Mouse (Mus musculus) cerebellum, adult 2 months (tissue): ENCODE results near the gene B4galt3. TPM values are rescaled to one million over a fixed set of nuclear protein-coding genes. Genes with fewer than 3 reads are reported as not detected.

Experiments used
- DNase-seq, 2 experiments: peaks; one replicate each; pipeline ENCODE4 v3.0.0; 2021
- H3K27ac ChIP-seq: fragments of 200-500 bp; 2 replicates; pipeline ENCODE4 v1.5.1; 2012; ENCODE audit warnings: low read length, control low read depth, inconsistent platforms; ENCODE audit not compliant: insufficient read depth
- H3K27me3 ChIP-seq: fragments of 200-500 bp; 2 replicates; pipeline ENCODE4 v1.6.1; 2012; ENCODE audit warnings: inconsistent platforms, mild to moderate bottlenecking, low read length, moderate library complexity; ENCODE audit not compliant: control insufficient read depth, insufficient read depth
- H3K4me1 ChIP-seq: fragments of 200-500 bp; 2 replicates; pipeline ENCODE4 v1.6.1; 2011; ENCODE audit warnings: low read length; ENCODE audit not compliant: control insufficient read depth, insufficient read depth
- H3K4me3 ChIP-seq: fragments of 200-500 bp; replicated peaks from 2 replicates; pipeline ENCODE3; 2011; ENCODE audit warnings: mild to moderate bottlenecking, low read depth, low read length, control low read depth; ENCODE audit not compliant: insufficient read depth
- CTCF ChIP-seq: fragments of 200-500 bp; IDR thresholded peaks from 2 replicates; pipeline ENCODE4 v1.5.1; 2011; ENCODE audit warnings: low read depth, mild to moderate bottlenecking, control low read depth, low read length, moderate library complexity, borderline replicate concordance; ENCODE audit not compliant: insufficient read depth
- POLR2A ChIP-seq: fragments of 200-500 bp; IDR thresholded peaks from 2 replicates; pipeline ENCODE4 v1.6.1; 2011; ENCODE audit warnings: low read length, control low read depth, borderline replicate concordance; ENCODE audit not compliant: insufficient read depth
- WGBS: fragments of 180-500 bp; shearing (Covaris S2); methylation state at CpG from one replicate; pipeline ENCODE4 v1.1.7; 2018; 5-methylcytosine and 5-hydroxymethylcytosine counted together
- polyA plus RNA-seq: library from polyadenylated mRNA; depleted of rRNA; stranded (reverse); fragments of >200 nt; gene quantifications from 2 replicates; pipeline ENCODE4 v1.2.3, GENCODE M21; 2012

B4galt3 gene
- polyA plus RNA-seq, 1 experiment, result 69.6 TPM

DNA sequence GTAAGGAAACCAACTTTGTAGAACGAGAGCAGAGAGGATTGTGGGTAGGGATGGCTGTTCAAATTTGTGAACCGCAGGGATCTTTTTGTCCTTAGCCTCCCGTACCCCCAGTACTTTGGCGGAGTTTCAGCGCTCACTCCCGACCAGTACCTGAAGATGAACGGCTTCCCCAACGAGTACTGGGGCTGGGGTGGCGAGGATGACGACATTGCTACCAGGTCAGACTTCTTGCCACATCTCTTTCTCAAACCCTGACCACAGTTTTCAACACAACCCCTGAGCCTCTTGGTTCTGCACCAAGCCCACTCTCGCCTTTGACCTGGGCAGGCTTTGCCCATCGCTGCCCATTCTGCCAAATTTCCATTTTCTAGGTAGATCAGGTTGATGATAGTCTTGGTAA lies 4.0 kb downstream of the B4galt3 start:
- Histone ChIP-seq H3K27ac (no peak overlapping the region), H3K27me3 (no peaks in the 10 kb centered on the region), H3K4me1 (no peaks in the 10 kb centered on the region), H3K4me3 (no peak overlapping the region)
- no peak for TF ChIP-seq CTCF
- no peak for TF ChIP-seq POLR2A
- no peak for DNase-seq
- 87% methylated on average over 12 of the region's 12 CpGs for WGBS

DNA sequence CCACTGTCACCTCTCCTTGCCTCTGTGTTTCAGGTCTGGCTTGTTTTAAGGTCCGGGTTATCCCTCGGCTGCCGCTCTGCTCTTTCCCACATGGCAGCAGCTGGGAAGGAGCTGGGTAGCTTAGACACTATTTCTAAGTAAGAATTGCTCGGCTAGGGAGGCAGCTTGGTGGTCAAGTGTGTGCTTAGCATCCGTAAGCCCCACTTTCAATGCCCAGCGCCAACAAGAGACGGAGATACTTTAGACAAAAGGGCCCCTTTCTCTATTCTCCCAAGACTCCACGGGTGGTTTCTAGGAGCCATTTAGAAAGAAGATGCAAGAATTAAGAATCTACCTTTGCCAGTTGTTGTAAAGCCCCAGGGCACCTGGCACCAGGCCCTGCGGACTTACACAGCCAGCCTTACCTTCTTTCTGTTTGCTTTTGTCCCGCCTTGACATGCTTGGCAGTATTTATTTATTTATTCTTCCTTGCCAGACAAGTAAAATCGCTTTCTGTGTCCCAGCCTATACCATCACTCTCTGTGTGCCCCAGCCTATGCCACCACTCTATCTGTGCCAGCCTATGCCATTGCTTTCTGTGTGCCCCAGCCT lies 5.1 kb downstream of the B4galt3 start:
- peaks cover 6% of the 10 kb centered on the region; the same call in 1 of the 2 replicates for H3K4me1 ChIP-seq
- no peak overlapping the region for H3K4me3 ChIP-seq
- H3K27me3 ChIP-seq, result no peaks in the 10 kb centered on the region
- H3K27ac ChIP-seq, result no peak overlapping the region
- 73% methylated on average over 11 of the region's 11 CpGs for WGBS
- TF ChIP-seq POLR2A, result no peak
- TF ChIP-seq CTCF, result no peak
- no peak for DNase-seq

DNA sequence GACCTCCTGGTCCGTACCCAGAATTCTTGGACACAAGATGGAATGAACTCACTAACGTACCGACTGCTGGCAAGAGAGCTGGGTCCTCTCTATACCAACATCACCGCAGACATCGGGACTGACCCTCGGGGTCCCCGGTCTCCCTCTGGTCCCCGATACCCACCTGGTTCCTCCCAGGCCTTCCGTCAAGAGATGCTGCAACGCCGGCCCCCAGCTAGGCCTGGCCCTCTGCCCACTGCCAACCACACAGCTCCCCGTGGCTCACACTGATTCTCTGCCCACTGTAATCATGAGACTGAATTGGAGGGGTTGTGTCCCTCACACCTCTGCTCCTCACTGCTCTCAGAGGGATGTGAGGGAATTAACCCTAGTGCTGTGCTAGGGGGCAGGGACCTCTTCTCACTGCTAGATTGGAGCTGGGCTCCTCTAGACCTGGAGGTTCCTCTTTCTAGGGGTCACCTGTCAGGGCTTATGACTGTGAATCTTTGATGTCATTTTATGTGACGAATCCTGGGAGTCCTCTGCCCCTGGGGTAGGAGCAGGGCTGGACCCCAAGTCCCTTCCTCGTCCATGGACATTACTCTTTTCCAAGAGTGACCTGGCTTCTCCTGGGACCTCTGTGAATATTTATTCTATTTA lies 6.1 kb downstream of the B4galt3 start:
- no peak for DNase-seq
- no peak overlapping the region for H3K27ac ChIP-seq
- WGBS, result 70% methylated on average over 14 of the region's 14 CpGs
- no peak for TF ChIP-seq CTCF
- TF ChIP-seq POLR2A, result no peak
- H3K4me3 ChIP-seq, result no peak overlapping the region
- H3K4me1 ChIP-seq, result peaks cover 7% of the 10 kb centered on the region; the same call in 1 of the 2 replicates
- H3K27me3 ChIP-seq, result no peaks in the 10 kb centered on the region

DNA sequence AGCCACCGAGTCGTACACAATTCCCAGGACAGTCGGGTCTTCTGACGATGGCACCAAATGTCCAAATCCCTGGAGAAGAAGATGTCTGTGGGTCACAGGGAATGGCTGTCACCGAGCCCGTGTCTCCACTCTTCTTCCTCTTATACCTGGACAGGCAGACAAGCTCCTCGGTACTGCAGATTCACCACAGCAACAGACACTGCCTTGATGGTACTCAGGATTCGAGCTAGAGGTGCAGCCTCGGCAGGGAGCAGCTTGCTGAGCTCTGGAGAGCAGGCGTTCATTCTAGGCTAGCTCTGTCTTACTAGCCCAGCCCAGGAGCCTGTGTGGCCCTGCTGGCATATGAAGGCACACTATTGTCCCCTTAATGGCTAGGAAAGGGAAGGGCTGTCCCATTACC lies 7.6 kb downstream of the B4galt3 start:
- Histone ChIP-seq H3K27me3 (no peaks in the 10 kb centered on the region), H3K27ac (no peak overlapping the region), H3K4me3 (no peak overlapping the region), H3K4me1 (peaks cover 7% of the 10 kb centered on the region; the same call in 1 of the 2 replicates)
- DNase-seq, result peak in 1 of 2 experiments; percentile 7
- TF ChIP-seq CTCF (no peak), POLR2A (no peak)
- WGBS, result 80% methylated on average over 10 of the region's 10 CpGs

DNA sequence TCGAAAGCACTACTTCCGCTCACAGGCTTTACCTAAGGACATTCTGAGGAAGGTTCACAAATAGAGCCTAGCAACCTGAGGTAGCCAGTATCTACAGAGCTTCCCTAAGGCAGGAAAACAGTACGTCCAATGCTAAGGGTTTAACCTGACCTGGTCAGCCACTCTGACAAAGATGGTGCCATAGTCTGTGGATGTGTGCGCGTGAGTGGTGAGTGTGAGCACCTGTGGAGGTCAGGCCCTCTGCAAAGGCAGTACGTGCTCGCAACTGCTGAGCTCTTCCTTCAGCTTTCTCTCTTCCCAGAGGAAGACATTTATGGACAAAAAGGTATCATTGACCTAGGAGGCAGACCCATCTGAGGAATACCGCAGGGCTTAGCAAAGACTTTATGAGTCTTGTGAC lies 8.3 kb downstream of the B4galt3 start:
- TF ChIP-seq CTCF (no peak), POLR2A (no peak)
- Histone ChIP-seq H3K4me1 (peaks cover 7% of the 10 kb centered on the region; the same call in 1 of the 2 replicates), H3K27me3 (no peaks in the 10 kb centered on the region), H3K27ac (no peak overlapping the region), H3K4me3 (no peak overlapping the region)
- peak in 1 of 2 experiments; percentile 7 for DNase-seq
- 95% methylated on average over 8 of the region's 8 CpGs for WGBS

DNA sequence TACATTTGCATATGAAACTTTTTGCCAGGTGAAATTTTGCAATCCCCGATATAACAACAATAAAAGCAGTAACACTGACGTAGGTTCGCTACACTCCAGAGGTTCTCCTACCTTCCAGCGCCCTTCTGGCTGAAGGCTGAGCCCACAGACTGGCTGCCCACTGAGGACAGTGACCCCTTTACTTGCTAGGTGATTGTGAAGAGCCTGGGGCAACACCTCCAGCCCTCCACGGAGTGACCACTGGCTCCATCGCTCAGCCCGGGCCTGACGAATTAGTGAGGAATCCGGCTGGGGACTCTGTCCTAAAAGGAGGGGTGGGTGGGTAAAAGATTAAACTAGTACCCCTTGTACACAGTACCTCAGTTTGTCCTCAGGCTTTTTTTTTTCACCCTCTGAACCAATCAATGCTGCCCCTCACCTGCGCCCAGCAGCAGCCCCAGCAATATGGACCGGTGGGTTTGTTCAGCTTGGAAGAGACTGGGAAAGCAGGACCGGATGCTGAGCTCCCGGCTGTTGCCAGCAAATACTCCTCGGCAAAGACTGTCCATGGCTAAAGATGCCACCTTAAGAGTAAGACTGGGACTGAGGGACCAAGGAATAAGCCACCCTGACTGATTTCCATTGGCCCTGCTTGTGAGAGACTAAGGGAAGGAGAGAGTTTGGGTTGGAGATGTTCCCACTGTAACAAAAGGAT lies 9.0 kb downstream of the B4galt3 start:
- Histone ChIP-seq H3K27ac (no peak overlapping the region), H3K4me1 (peaks cover 7% of the 10 kb centered on the region; the same call in 1 of the 2 replicates), H3K4me3 (no peak overlapping the region), H3K27me3 (no peaks in the 10 kb centered on the region)
- DNase-seq, result peak in 1 of 2 experiments; percentile 11
- 83% methylated on average over 14 of the region's 14 CpGs for WGBS
- TF ChIP-seq CTCF (no peak), POLR2A (no peak)

DNA sequence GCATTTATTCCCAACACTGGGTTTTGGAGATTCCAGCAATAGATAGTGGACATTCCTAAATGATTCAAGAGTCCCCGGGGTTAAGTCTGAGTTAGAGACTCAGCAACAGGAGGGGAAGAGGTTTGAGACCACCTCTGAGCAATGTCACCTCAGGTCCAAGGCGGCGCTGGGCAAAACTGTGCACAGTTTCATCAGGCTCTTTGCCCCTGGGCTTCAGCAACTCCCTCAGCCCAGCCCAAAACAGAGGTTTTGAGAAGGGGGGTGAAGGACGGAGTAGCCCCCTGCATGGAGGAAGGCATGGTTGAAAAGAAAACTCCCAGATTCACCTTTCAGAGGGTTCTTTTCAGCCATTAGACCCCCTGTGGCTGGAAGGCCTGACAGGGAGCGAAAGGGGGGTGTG lies 9.6 kb downstream of the B4galt3 start:
- no peak for DNase-seq
- 60% methylated on average over 5 of the region's 5 CpGs for WGBS
- no peaks in the 10 kb centered on the region for H3K27me3 ChIP-seq
- TF ChIP-seq CTCF, result no peak
- TF ChIP-seq POLR2A, result no peak
- H3K4me1 ChIP-seq, result peaks cover 7% of the 10 kb centered on the region; the same call in 1 of the 2 replicates
- no peak overlapping the region for H3K4me3 ChIP-seq
- no peak overlapping the region for H3K27ac ChIP-seq

DNA sequence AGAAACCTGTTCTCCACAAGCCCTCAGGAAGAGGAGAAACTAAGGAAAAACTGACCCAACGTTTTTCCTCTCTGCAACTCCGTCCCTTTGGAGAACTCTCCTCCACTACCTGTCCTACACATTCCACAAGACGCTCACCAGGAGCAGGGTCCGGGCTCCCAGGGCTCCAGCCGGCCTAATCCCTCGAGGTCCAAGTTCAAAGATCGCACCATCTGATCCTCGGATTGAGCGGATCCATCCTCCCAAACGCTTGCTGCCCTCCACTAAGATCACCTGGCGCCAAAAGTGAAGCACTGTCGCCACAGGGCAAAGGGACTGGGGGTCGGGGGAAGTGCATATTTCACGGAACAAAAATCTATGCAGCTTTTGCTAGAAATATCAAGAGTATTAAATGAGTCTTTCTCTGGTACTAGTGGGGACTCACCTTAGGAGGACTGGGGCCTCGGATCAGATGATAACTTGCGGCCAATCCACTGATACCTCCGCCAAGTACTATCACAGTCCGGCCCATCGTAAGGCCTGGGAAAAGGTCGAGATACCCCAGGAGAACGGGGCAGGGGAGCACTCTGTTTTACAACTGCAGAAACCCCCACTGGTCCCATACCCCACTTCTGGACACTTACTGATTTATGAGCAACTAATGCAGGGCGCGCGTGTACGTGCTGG lies 10.3 kb downstream of the B4galt3 start:
- H3K4me1 ChIP-seq, result peaks cover 7% of the 10 kb centered on the region; the same call in 1 of the 2 replicates
- no peak overlapping the region for H3K27ac ChIP-seq
- TF ChIP-seq CTCF (no peak), POLR2A (no peak)
- H3K27me3 ChIP-seq, result no peaks in the 10 kb centered on the region
- H3K4me3 ChIP-seq, result peak overlapping the region; percentile 94
- DNase-seq, result peak in 1 of 2 experiments; percentile 22
- WGBS, result 1% methylated on average over 25 of the region's 25 CpGs
